Mouse (Mus musculus) midbrain, embryonic 11.5 days (tissue): ENCODE data around the gene Vmn2r19. TPM values are rescaled to one million over a fixed set of nuclear protein-coding genes. Genes with fewer than 3 reads are reported as not detected.

ENCODE experiments used
- ATAC-seq: fragments of 200-750 bp; cut with Nextera tagmentation; 2 replicates; pipeline ENCODE4 v1.8.0; 2017; ENCODE audit warnings: moderate TSS enrichment, moderate library complexity; ENCODE audit not compliant: low FRiP score
- DNase-seq: peaks from one replicate; pipeline ENCODE4 v3.0.0; 2015; ENCODE audit warnings: low spot score; ENCODE audit errors: missing footprints
- H3K27ac ChIP-seq: fragments of 300-500 bp; sonication (generic); 2 replicates; pipeline ENCODE4 v1.5.1; 2014; ENCODE audit warnings: low read depth, low read length
- H3K27me3 ChIP-seq: fragments of 300-500 bp; sonication (generic); 2 replicates; pipeline ENCODE4 v1.6.1; 2014; ENCODE audit warnings: mild to moderate bottlenecking, low read length, moderate library complexity, mixed read lengths; ENCODE audit not compliant: control insufficient read depth, insufficient read depth
- H3K36me3 ChIP-seq: fragments of 300-500 bp; sonication (generic); 2 replicates; pipeline ENCODE4 v1.6.1; 2014; ENCODE audit warnings: mild to moderate bottlenecking, low read length, moderate library complexity, mixed read lengths; ENCODE audit not compliant: control insufficient read depth, insufficient read depth
- H3K4me1 ChIP-seq: fragments of 300-500 bp; sonication (generic); 2 replicates; pipeline ENCODE4 v1.6.1; 2014; ENCODE audit warnings: low read length; ENCODE audit not compliant: control insufficient read depth, insufficient read depth
- H3K4me2 ChIP-seq: fragments of 300-500 bp; sonication (generic); 2 replicates; pipeline ENCODE4 v1.6.1; 2014; ENCODE audit warnings: mild to moderate bottlenecking, moderate library complexity
- H3K4me3 ChIP-seq: fragments of 300-500 bp; sonication (generic); 2 replicates; pipeline ENCODE4 v1.5.1; 2014; ENCODE audit warnings: low read depth, low read length
- H3K9ac ChIP-seq: fragments of 300-500 bp; sonication (generic); 2 replicates; pipeline ENCODE4 v1.6.1; 2014; ENCODE audit warnings: low read length
- H3K9me3 ChIP-seq: fragments of 300-500 bp; sonication (generic); 2 replicates; pipeline ENCODE4 v1.6.1; 2016; ENCODE audit warnings: low read length; ENCODE audit not compliant: control insufficient read depth
- WGBS: fragments of 180-500 bp; shearing (Covaris S2); extraction: QIAGEN DNeasy Blood & Tissue Kit; methylation state at CpG from one replicate; pipeline ENCODE4 v1.1.7; 2014; 5-methylcytosine and 5-hydroxymethylcytosine counted together
- polyA plus RNA-seq: library from polyadenylated mRNA; unstranded; fragments of >200 nt; fragmentation: Nextera tagmentation; extraction: Ambion mirVana; gene quantifications from 2 replicates; pipeline ENCODE4 v1.2.1, GENCODE M21; 2014

Vmn2r19 gene
- polyA plus RNA-seq, 1 experiment from 2014 or later = not detected

DNA sequence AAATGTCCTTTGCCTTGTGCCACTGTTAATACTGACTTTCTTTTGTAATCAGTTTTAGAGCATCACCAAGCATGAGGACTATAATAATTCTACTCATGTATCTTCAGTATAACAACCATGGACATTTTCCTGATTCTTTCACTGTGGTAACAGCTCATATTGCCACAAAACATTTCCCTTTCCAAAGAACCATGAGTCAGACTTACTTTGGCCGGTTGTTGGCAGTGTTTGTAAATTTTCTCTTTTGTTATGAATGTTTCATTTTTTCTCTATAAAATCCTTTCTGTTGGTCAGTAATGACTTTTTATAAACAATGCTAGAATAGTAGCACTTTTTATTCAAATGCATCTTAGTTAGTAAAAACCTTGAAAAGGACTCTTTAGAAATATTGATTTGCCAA, 38.0 kb downstream of the Vmn2r19 start:
- Histone ChIP-seq H3K27me3 (no peaks in the 10 kb centered on the region), H3K4me1 (no peaks in the 10 kb centered on the region), H3K4me2 (no peak overlapping the region), H3K9ac (no peak overlapping the region), H3K27ac (no peak overlapping the region), H3K4me3 (no peak overlapping the region), H3K36me3 (no peaks in the 10 kb centered on the region), H3K9me3 (no peaks in the 10 kb centered on the region)
- 91% methylated on average over 1 of the region's 1 CpGs for WGBS
- DNase-seq (no peak), ATAC-seq (no peak)

Other genes starting within 250 kb of the Vmn2r19 start
- 0.89 and 2.5 TPM in 2 replicates for gene Clec4a2, start 201.9 kb upstream of the Vmn2r19 start, polyA plus RNA-seq
- not detected in 2 replicates for gene Clec4b2, start 135.4 kb upstream of the Vmn2r19 start, polyA plus RNA-seq
- 0.94 and 1.0 TPM in 2 replicates for gene Clec4n, start 78.5 kb upstream of the Vmn2r19 start, polyA plus RNA-seq
- gene Clec4d, start 46.2 kb upstream of the Vmn2r19 start, polyA plus RNA-seq = not detected in 2 replicates
- gene Clec4e, start 18.5 kb upstream of the Vmn2r19 start, polyA plus RNA-seq = not detected in 2 replicates
- not detected in 2 replicates for gene Vmn2r20, start 109.8 kb downstream of the Vmn2r19 start, polyA plus RNA-seq
- gene Vmn2r21, start 225.1 kb downstream of the Vmn2r19 start, polyA plus RNA-seq = not detected in 2 replicates